20 mouse cellular contexts compared by ENCODE assay signal in the genomic region with DNA sequence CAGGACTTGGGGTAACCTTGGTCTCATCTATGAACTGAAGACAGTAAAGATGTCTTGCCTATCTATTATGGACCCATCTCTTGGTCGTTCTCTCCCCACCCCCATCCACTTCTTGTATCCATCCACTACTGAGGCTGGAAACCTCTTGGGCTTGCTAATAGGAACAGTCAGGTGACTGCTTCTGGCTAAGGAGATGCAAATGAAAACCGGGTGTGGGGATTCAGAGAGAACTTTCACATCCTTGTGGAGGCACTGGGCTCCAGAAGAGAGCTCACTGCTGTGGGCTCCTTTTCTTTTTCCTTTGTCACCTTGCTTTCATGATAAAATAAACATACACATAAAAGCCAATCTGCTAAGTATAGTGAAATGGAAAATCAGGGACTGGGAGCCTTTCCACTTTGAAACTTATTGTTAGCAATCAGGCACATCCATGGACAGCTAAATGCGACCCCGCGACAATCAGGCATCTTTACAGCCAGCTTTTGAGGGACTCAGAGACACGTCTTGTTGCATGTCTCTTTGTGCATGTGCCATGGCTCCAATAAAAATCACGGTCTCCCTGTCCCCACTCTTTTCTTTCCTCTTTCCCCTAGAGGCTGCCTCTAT.
A peak's percentile ranks its signal among the peaks of the same experiment; 100 is the strongest.
DNase-seq lines count a peak whose midpoint lies in the region; ATAC-seq and TF ChIP-seq lines count a peak whose summit lies in the region.
"Had no signal": no experiment of that assay in that cellular context is flagged by ENCODE, and none has a peak within 500 bp of the region (broad histone marks: within the 10 kb centered on the region; RNA-seq: fewer than 3 reads in every experiment).

No protein-coding gene starts in this region.

- no peaks in the 10 kb centered on the region for H3K27me3 ChIP-seq in intestine, embryonic 14.5 days (replicated peaks; ENCODE audit: control insufficient read depth, insufficient read depth, low read length)
- H3K27me3 ChIP-seq in intestine, postnatal 0 days (replicated peaks; ENCODE audit: control insufficient read depth, insufficient read depth, low read length) = no peaks in the 10 kb centered on the region
- no peaks in the 10 kb centered on the region for H3K27me3 ChIP-seq in liver, postnatal 0 days (ENCODE audit: insufficient read depth, low read length)
- no peaks in the 10 kb centered on the region for H3K27me3 ChIP-seq in forebrain, embryonic 14.5 days (replicated peaks; ENCODE audit: control insufficient read depth, insufficient read depth, low read length)
- H3K27me3 ChIP-seq: embryonic facial prominence, embryonic 12.5 days; heart, embryonic 15.5 days; hindbrain, embryonic 13.5 days; intestine, embryonic 15.5 days had no signal

- H3K4me3 ChIP-seq in intestine, embryonic 14.5 days (ENCODE audit: low read depth, low read length) = no peak overlapping the region
- no peak overlapping the region for H3K4me3 ChIP-seq in intestine, postnatal 0 days (ENCODE audit: low read depth, low read length)
- no peak overlapping the region for H3K4me3 ChIP-seq in liver, postnatal 0 days (ENCODE audit: low read depth, low read length)
- no peak overlapping the region for H3K4me3 ChIP-seq in forebrain, embryonic 14.5 days (ENCODE audit: low read depth, low read length)
- H3K4me3 ChIP-seq: embryonic facial prominence, embryonic 12.5 days; heart, adult 2 months; heart, embryonic 15.5 days; hindbrain, embryonic 13.5 days; intestine, embryonic 15.5 days had no signal

- no peak overlapping the region for H3K27ac ChIP-seq in intestine, embryonic 14.5 days (ENCODE audit: low read depth)
- no peak overlapping the region for H3K27ac ChIP-seq in intestine, postnatal 0 days (ENCODE audit: low read depth, low read length)
- H3K27ac ChIP-seq in liver, postnatal 0 days (ENCODE audit: low read depth) = no peak overlapping the region
- no peak overlapping the region for H3K27ac ChIP-seq in forebrain, embryonic 14.5 days (ENCODE audit: low read depth, low read length)
- H3K27ac ChIP-seq: embryonic facial prominence, embryonic 12.5 days; heart, adult 2 months; heart, embryonic 15.5 days; hindbrain, embryonic 13.5 days; hindbrain, postnatal 0 days; intestine, embryonic 15.5 days had no signal

- no peak for TF ChIP-seq CTCF in intestine, postnatal 0 days (IDR thresholded peaks at IDR 0.05; ENCODE audit: low read depth)
- TF ChIP-seq CTCF in liver, postnatal 0 days (IDR thresholded peaks at IDR 0.05; ENCODE audit: low read depth) = no peak

- H3K9ac ChIP-seq in intestine, embryonic 14.5 days (ENCODE audit: low read length) = no peak overlapping the region
- no peak overlapping the region for H3K9ac ChIP-seq in intestine, postnatal 0 days (ENCODE audit: low read depth, low read length)
- H3K9ac ChIP-seq in liver, postnatal 0 days (replicated peaks) = no peak overlapping the region
- H3K9ac ChIP-seq in forebrain, embryonic 14.5 days (ENCODE audit: low read length) = no peak overlapping the region
- H3K9ac ChIP-seq: embryonic facial prominence, embryonic 12.5 days; heart, embryonic 15.5 days; hindbrain, embryonic 13.5 days; intestine, embryonic 15.5 days had no signal

- WGBS in intestine, embryonic 14.5 days = 69% methylated on average over 7 of the region's 7 CpGs
- WGBS in intestine, postnatal 0 days = 76% methylated on average over 7 of the region's 7 CpGs
- 68% methylated on average over 7 of the region's 7 CpGs for WGBS in liver, postnatal 0 days (ENCODE audit: insufficient replicate concordance)
- 73% methylated on average over 7 of the region's 7 CpGs for WGBS in forebrain, embryonic 14.5 days

- no peak for ATAC-seq in intestine, embryonic 14.5 days (replicated peaks; ENCODE audit: low FRiP score, low TSS enrichment, low read depth)
- no peak for ATAC-seq in intestine, postnatal 0 days
- ATAC-seq in liver, postnatal 0 days = no peak
- ATAC-seq in forebrain, embryonic 14.5 days = no peak
- ATAC-seq: forebrain, embryonic 16.5 days; hindbrain, postnatal 0 days; intestine, embryonic 15.5 days had no signal

- no peak for TF ChIP-seq EP300 in liver, postnatal 0 days (IDR thresholded peaks at IDR 0.05; ENCODE audit: low read depth)

- no peaks in the 10 kb centered on the region for H3K4me1 ChIP-seq in intestine, embryonic 14.5 days (replicated peaks; ENCODE audit: control insufficient read depth, insufficient read depth, low read length)
- H3K4me1 ChIP-seq in intestine, postnatal 0 days (replicated peaks; ENCODE audit: control insufficient read depth, insufficient read depth, low read length) = no peaks in the 10 kb centered on the region
- no peaks in the 10 kb centered on the region for H3K4me1 ChIP-seq in liver, postnatal 0 days (ENCODE audit: insufficient read depth)
- peaks cover 27% of the 10 kb centered on the region for H3K4me1 ChIP-seq in forebrain, embryonic 14.5 days (ENCODE audit: control insufficient read depth, insufficient read depth, low read length)
- H3K4me1 ChIP-seq: heart, embryonic 15.5 days; intestine, embryonic 15.5 days had no signal

- H3K36me3 ChIP-seq in intestine, embryonic 14.5 days (ENCODE audit: control insufficient read depth, insufficient read depth, low read length) = no peaks in the 10 kb centered on the region
- H3K36me3 ChIP-seq in intestine, postnatal 0 days (ENCODE audit: control insufficient read depth, insufficient read depth) = no peaks in the 10 kb centered on the region
- H3K36me3 ChIP-seq in liver, postnatal 0 days (replicated peaks; ENCODE audit: insufficient read depth, low read length) = no peaks in the 10 kb centered on the region
- no peaks in the 10 kb centered on the region for H3K36me3 ChIP-seq in forebrain, embryonic 14.5 days (ENCODE audit: control insufficient read depth, insufficient read depth, low read length)
- H3K36me3 ChIP-seq: embryonic facial prominence, embryonic 12.5 days; heart, embryonic 15.5 days; hindbrain, embryonic 13.5 days; intestine, embryonic 15.5 days had no signal

- H3K4me2 ChIP-seq in intestine, embryonic 14.5 days (ENCODE audit: low read length) = no peak overlapping the region
- no peak overlapping the region for H3K4me2 ChIP-seq in intestine, postnatal 0 days (replicated peaks; ENCODE audit: low read depth)
- H3K4me2 ChIP-seq in liver, postnatal 0 days (ENCODE audit: low read depth, low read length) = no peak overlapping the region
- no peak overlapping the region for H3K4me2 ChIP-seq in forebrain, embryonic 14.5 days (ENCODE audit: low read length)
- H3K4me2 ChIP-seq: embryonic facial prominence, embryonic 12.5 days; heart, embryonic 11.5 days; heart, embryonic 15.5 days; hindbrain, embryonic 13.5 days; intestine, embryonic 15.5 days had no signal

- DNase-seq in intestine, embryonic 14.5 days (ENCODE audit: low spot score) = peak; percentile 42
- DNase-seq in ES-CJ7 (ENCODE audit: low read depth, low spot score) = peak; percentile 92
- peak; percentile 91 for DNase-seq in R1 (ENCODE audit: low read depth, low spot score)
- DNase-seq in liver, postnatal 0 days = no peak
- DNase-seq in forebrain, embryonic 14.5 days (ENCODE audit: low spot score) = no peak
- DNase-seq: adrenal gland, adult 2 months; adrenal gland, postnatal 36 days; cerebellum, adult 2 months; cerebellum, postnatal 10 days; gastrocnemius, postnatal 14 days; heart, adult 2 months; heart, postnatal 14 days had no signal

- H3K9me3 ChIP-seq in intestine, embryonic 14.5 days (ENCODE audit: control insufficient read depth, low read length) = no peaks in the 10 kb centered on the region
- H3K9me3 ChIP-seq in intestine, postnatal 0 days (ENCODE audit: control insufficient read depth) = no peaks in the 10 kb centered on the region
- no peaks in the 10 kb centered on the region for H3K9me3 ChIP-seq in liver, postnatal 0 days (ENCODE audit: low read length)
- no peaks in the 10 kb centered on the region for H3K9me3 ChIP-seq in forebrain, embryonic 14.5 days (replicated peaks; ENCODE audit: control insufficient read depth, low read length)
- H3K9me3 ChIP-seq: embryonic facial prominence, embryonic 12.5 days; heart, embryonic 15.5 days; hindbrain, embryonic 13.5 days; intestine, embryonic 15.5 days had no signal

Comparison
In these comparisons a context has a peak if more than half of its experiments do, and no peak if none do; other contexts are left out.
1. DNase-seq: peak in intestine, embryonic 14.5 days (single experiment), ES-CJ7 (single experiment) and R1 (single experiment); none in liver, postnatal 0 days (single experiment) and forebrain, embryonic 14.5 days (single experiment).